Mouse (Mus musculus) testis, adult 2 months (tissue): ENCODE measurements at regions not wholly inside any gene's neighbourhood (a gene's known extent, or its start where the extent isn't known, plus 50 kb on each side); places are given as distances from the start of the nearest gene placed in this dataset.

Experiments used
- CTCF ChIP-seq: fragments of 200-500 bp; IDR thresholded peaks from 2 replicates; pipeline ENCODE4 v1.5.1; 2012; ENCODE audit warnings: low read depth, mild to moderate bottlenecking, inconsistent platforms, low read length, moderate library complexity; ENCODE audit not compliant: control insufficient read depth, insufficient read depth, insufficient replicate concordance
- POLR2A ChIP-seq: fragments of 200-500 bp; IDR thresholded peaks from 2 replicates; pipeline ENCODE4 v1.6.1; 2012; ENCODE audit warnings: low read depth, mild to moderate bottlenecking, inconsistent platforms, low read length, moderate library complexity; ENCODE audit not compliant: control insufficient read depth

- no peak for TF ChIP-seq POLR2A
- TF ChIP-seq CTCF, result no peak
Observed at GRCm38 (mm10) chr12:69515117-69515516, 67.7 kb downstream of the Vcpkmt start.
